Mouse (Mus musculus) megakaryocyte, embryonic 14.5 days (primary cell): ENCODE results near the gene Lrrc7. TPM values are rescaled to one million over a fixed set of nuclear protein-coding genes. Genes with fewer than 3 reads are reported as not detected.
A peak's percentile ranks its signal among the peaks of the same experiment; 100 is the strongest.

Experiments
- H3K27me3 ChIP-seq: replicated peaks from 2 replicates; pipeline ENCODE3; 2012; ENCODE audit warnings: inconsistent platforms
- H3K36me3 ChIP-seq: replicated peaks from 2 replicates; pipeline ENCODE3; 2012; ENCODE audit warnings: low read length, inconsistent platforms, mixed read lengths
- H3K4me1 ChIP-seq: 2 replicates; pipeline ENCODE4 v1.6.1; 2012; ENCODE audit warnings: inconsistent platforms
- H3K4me3 ChIP-seq: replicated peaks from 2 replicates; pipeline ENCODE3; 2012; ENCODE audit warnings: moderate library complexity, mild to moderate bottlenecking, inconsistent platforms
- H3K9me3 ChIP-seq: 2 replicates; pipeline ENCODE4 v1.6.1; 2012; ENCODE audit warnings: inconsistent platforms
- FLI1 ChIP-seq: IDR thresholded peaks from 2 replicates; pipeline ENCODE4 v1.6.1; 2012; ENCODE audit warnings: low read length, inconsistent platforms, mixed read lengths
- GATA1 ChIP-seq: IDR thresholded peaks from 3 replicates; pipeline ENCODE4 v1.6.1; 2012; ENCODE audit warnings: mixed read lengths, low read length, inconsistent platforms, borderline replicate concordance
- polyA plus RNA-seq: library from polyadenylated mRNA; stranded (reverse); fragments of >175 nt; gene quantifications from 2 replicates; pipeline ENCODE4 v1.2.3, GENCODE M21; 2012; ENCODE audit warnings: low replicate concordance; ENCODE audit not compliant: insufficient read depth

The Lrrc7 gene
- polyA plus RNA-seq, 1 experiment, result not detected

- Histone ChIP-seq H3K36me3 (peaks cover 73% of the 10 kb centered on the region), H3K9me3 (no peaks in the 10 kb centered on the region), H3K4me3 (no peak overlapping the region), H3K27me3 (no peaks in the 10 kb centered on the region), H3K4me1 (peaks cover 8% of the 10 kb centered on the region)
- TF ChIP-seq FLI1 (no peak), GATA1 (no peak)
These were observed 501.3 kb downstream of the Lrrc7 start for GRCm38 (mm10) chr3:158060621-158061291.

- no peaks in the 10 kb centered on the region for H3K9me3 ChIP-seq
- H3K36me3 ChIP-seq, result peaks cover 55% of the 10 kb centered on the region
- TF ChIP-seq FLI1 (no peak), GATA1 (no peak)
- H3K4me1 ChIP-seq, result no peaks in the 10 kb centered on the region
- no peak overlapping the region for H3K4me3 ChIP-seq
- no peaks in the 10 kb centered on the region for H3K27me3 ChIP-seq
These were observed 512.5 kb downstream of the Lrrc7 start for GRCm38 (mm10) chr3:158049508-158049907.

GRCm38 (mm10) chr3:158040755-158041154 is 521.3 kb downstream of the Lrrc7 start:
- Histone ChIP-seq H3K4me1 (peaks cover 21% of the 10 kb centered on the region; the same call in 1 of the 2 replicates), H3K36me3 (peaks cover 11% of the 10 kb centered on the region), H3K27me3 (no peaks in the 10 kb centered on the region), H3K9me3 (no peaks in the 10 kb centered on the region), H3K4me3 (no peak overlapping the region)
- no peak for TF ChIP-seq FLI1
- TF ChIP-seq GATA1, result no peak

GRCm38 (mm10) chr3:158038106-158038505 is 523.9 kb downstream of the Lrrc7 start:
- TF ChIP-seq FLI1 (no peak), GATA1 (no peak)
- Histone ChIP-seq H3K9me3 (no peaks in the 10 kb centered on the region), H3K4me3 (no peak overlapping the region), H3K36me3 (peaks cover 5% of the 10 kb centered on the region), H3K4me1 (peaks cover 38% of the 10 kb centered on the region; the same call in 1 of the 2 replicates), H3K27me3 (no peaks in the 10 kb centered on the region)

- H3K36me3 ChIP-seq, result peaks cover 2% of the 10 kb centered on the region
- H3K27me3 ChIP-seq, result no peaks in the 10 kb centered on the region
- peaks cover 43% of the 10 kb centered on the region for H3K4me1 ChIP-seq
- no peak for TF ChIP-seq GATA1
- peak; percentile 79; the same call in 1 of the 2 replicates for TF ChIP-seq FLI1
- peak within 1 kb of the TSS; percentile 100 for H3K4me3 ChIP-seq
- H3K9me3 ChIP-seq, result no peaks in the 10 kb centered on the region
These were observed 525.6 kb downstream of the Lrrc7 start, which contains the start of the genes Srsf11 and Lrrc40 for GRCm38 (mm10) chr3:158036329-158036988. Gene Srsf11 (minus strand): TSS chr3:158036639. Gene Lrrc40 (plus strand): TSS chr3:158036662.

- peaks cover 43% of the 10 kb centered on the region for H3K4me1 ChIP-seq
- H3K4me3 ChIP-seq, result peak overlapping the region; percentile 100
- H3K27me3 ChIP-seq, result no peaks in the 10 kb centered on the region
- peaks cover 2% of the 10 kb centered on the region for H3K36me3 ChIP-seq
- H3K9me3 ChIP-seq, result no peaks in the 10 kb centered on the region
- TF ChIP-seq FLI1, result no peak
- TF ChIP-seq GATA1, result no peak
These were observed 526.2 kb downstream of the Lrrc7 start for GRCm38 (mm10) chr3:158035866-158036265.
